Mouse (Mus musculus) limb, embryonic 13.5 days (tissue): Measurements from ENCODE around the gene Rbm19. TPM values are rescaled to one million over a fixed set of nuclear protein-coding genes. Genes with fewer than 3 reads are reported as not detected.

Experiments used
- ATAC-seq: fragments of 200-750 bp; cut with Nextera tagmentation; 2 replicates; pipeline ENCODE4 v1.8.0; 2017; ENCODE audit warnings: low read depth, moderate number of reproducible peaks, moderate TSS enrichment; ENCODE audit not compliant: low FRiP score
- H3K27ac ChIP-seq: fragments of 300-500 bp; sonication (generic); 2 replicates; pipeline ENCODE4 v1.5.1; 2015; ENCODE audit warnings: inconsistent platforms, mild to moderate bottlenecking, moderate library complexity
- H3K27me3 ChIP-seq: fragments of 300-500 bp; sonication (generic); 2 replicates; pipeline ENCODE4 v1.6.1; 2015; ENCODE audit warnings: mild to moderate bottlenecking, inconsistent platforms
- H3K36me3 ChIP-seq: fragments of 300-500 bp; sonication (generic); 2 replicates; pipeline ENCODE4 v1.6.1; 2015; ENCODE audit warnings: inconsistent platforms, mild to moderate bottlenecking, moderate library complexity
- H3K4me1 ChIP-seq: fragments of 300-500 bp; sonication (generic); 2 replicates; pipeline ENCODE4 v1.6.1; 2015; ENCODE audit warnings: inconsistent platforms
- H3K4me2 ChIP-seq: fragments of 300-500 bp; sonication (generic); replicated peaks from 2 replicates; pipeline ENCODE4 v1.6.1; 2015; ENCODE audit warnings: inconsistent platforms, mild to moderate bottlenecking, moderate library complexity
- H3K4me3 ChIP-seq: fragments of 300-500 bp; sonication (generic); 2 replicates; pipeline ENCODE4 v1.5.1; 2015; ENCODE audit warnings: moderate library complexity, mild to moderate bottlenecking, inconsistent platforms
- H3K9ac ChIP-seq: fragments of 300-500 bp; sonication (generic); 2 replicates; pipeline ENCODE4 v1.6.1; 2015; ENCODE audit warnings: mild to moderate bottlenecking, inconsistent platforms
- H3K9me3 ChIP-seq: fragments of 300-500 bp; sonication (generic); 2 replicates; pipeline ENCODE4 v1.6.1; 2016; ENCODE audit warnings: inconsistent platforms
- WGBS: fragments of 180-500 bp; shearing (Covaris S2); methylation state at CpG from one replicate; pipeline ENCODE4 v1.1.7; 2015; 5-methylcytosine and 5-hydroxymethylcytosine counted together
- polyA plus RNA-seq: library from polyadenylated mRNA; unstranded; fragments of >200 nt; fragmentation: Nextera tagmentation; extraction: Ambion mirVana; gene quantifications from 2 replicates; pipeline ENCODE4 v1.2.1, GENCODE M21; 2015

Rbm19 gene
- polyA plus RNA-seq, 1 experiment from 2014 or later: 28.2 TPM

GRCm38 (mm10) chr5:120221216-120221615 is 105.0 kb downstream of the Rbm19 start:
- no peak overlapping the region for H3K27ac ChIP-seq
- WGBS: 16% methylated on average over 4 of the region's 4 CpGs
- 0 out of 2 replicates have a peak, but pooled peaks cover 9% of the 10 kb centered on the region for H3K4me1 ChIP-seq
- no peaks in the 10 kb centered on the region for H3K9me3 ChIP-seq
- no peak for ATAC-seq
- H3K4me2 ChIP-seq: no peak overlapping the region
- H3K9ac ChIP-seq: 0 out of 2 replicates have a peak overlapping the region, but pooled peaks have one; percentile 9
- H3K36me3 ChIP-seq: no peaks in the 10 kb centered on the region
- peaks cover 33% of the 10 kb centered on the region for H3K27me3 ChIP-seq
- no peak overlapping the region for H3K4me3 ChIP-seq

DNA sequence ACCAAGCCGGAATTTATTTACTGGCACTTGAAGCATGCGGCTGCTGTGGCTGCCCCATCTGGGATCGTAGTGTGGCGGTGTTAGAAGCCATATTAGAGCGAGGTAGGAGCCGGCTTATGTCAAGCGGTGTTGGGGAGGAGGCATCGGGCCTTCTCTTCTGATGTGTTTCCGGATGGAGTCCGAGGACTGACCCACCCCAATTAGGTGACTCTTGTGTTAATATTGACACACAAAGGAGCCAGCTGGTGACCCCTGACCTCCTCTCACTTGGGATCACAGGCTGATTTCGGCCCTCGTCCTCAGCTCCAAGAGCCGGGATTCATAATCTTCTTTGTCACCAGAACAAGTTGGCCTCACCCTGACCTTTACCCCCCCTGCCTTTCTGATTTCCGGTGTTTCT is 109.1 kb downstream of the Rbm19 start:
- Histone ChIP-seq H3K9ac (no peak overlapping the region), H3K27ac (no peak overlapping the region), H3K4me1 (peaks cover 16% of the 10 kb centered on the region), H3K4me3 (no peak overlapping the region), H3K4me2 (no peak overlapping the region), H3K27me3 (peaks cover 48% of the 10 kb centered on the region), H3K9me3 (no peaks in the 10 kb centered on the region), H3K36me3 (no peaks in the 10 kb centered on the region)
- 34% methylated on average over 14 of the region's 14 CpGs for WGBS
- ATAC-seq: no peak

- peaks cover 53% of the 10 kb centered on the region for H3K27me3 ChIP-seq
- peaks cover 12% of the 10 kb centered on the region for H3K4me1 ChIP-seq
- no peaks in the 10 kb centered on the region for H3K36me3 ChIP-seq
- no peak for ATAC-seq
- 43% methylated on average over 20 of the region's 20 CpGs for WGBS
- no peaks in the 10 kb centered on the region for H3K9me3 ChIP-seq
- H3K27ac ChIP-seq: no peak overlapping the region
- H3K9ac ChIP-seq: no peak overlapping the region
- no peak overlapping the region for H3K4me3 ChIP-seq
- H3K4me2 ChIP-seq: no peak overlapping the region; the same call in 1 of the 2 replicates
Measured at GRCm38 (mm10) chr5:120228613-120229409, 112.5 kb downstream of the Rbm19 start.

- H3K9me3 ChIP-seq: no peaks in the 10 kb centered on the region
- WGBS: 5% methylated on average over 25 of the region's 25 CpGs
- no peaks in the 10 kb centered on the region for H3K36me3 ChIP-seq
- peaks cover 22% of the 10 kb centered on the region for H3K4me1 ChIP-seq
- H3K4me2 ChIP-seq: peak overlapping the region; percentile 56
- no peak overlapping the region for H3K27ac ChIP-seq
- H3K9ac ChIP-seq: no peak overlapping the region
- peak overlapping the region; percentile 14 for H3K4me3 ChIP-seq
- peaks cover 48% of the 10 kb centered on the region for H3K27me3 ChIP-seq
- no peak for ATAC-seq
Measured at GRCm38 (mm10) chr5:120231435-120232147, 115.3 kb downstream of the Rbm19 start.

GRCm38 (mm10) chr5:120235147-120235546 is 118.9 kb downstream of the Rbm19 start:
- ATAC-seq: no peak
- no peak overlapping the region for H3K9ac ChIP-seq
- WGBS: 55% methylated on average over 5 of the region's 5 CpGs
- no peaks in the 10 kb centered on the region for H3K36me3 ChIP-seq
- H3K27me3 ChIP-seq: peaks cover 44% of the 10 kb centered on the region
- H3K4me3 ChIP-seq: no peak overlapping the region
- H3K27ac ChIP-seq: no peak overlapping the region
- H3K4me1 ChIP-seq: peaks cover 15% of the 10 kb centered on the region
- H3K4me2 ChIP-seq: no peak overlapping the region
- H3K9me3 ChIP-seq: no peaks in the 10 kb centered on the region

DNA sequence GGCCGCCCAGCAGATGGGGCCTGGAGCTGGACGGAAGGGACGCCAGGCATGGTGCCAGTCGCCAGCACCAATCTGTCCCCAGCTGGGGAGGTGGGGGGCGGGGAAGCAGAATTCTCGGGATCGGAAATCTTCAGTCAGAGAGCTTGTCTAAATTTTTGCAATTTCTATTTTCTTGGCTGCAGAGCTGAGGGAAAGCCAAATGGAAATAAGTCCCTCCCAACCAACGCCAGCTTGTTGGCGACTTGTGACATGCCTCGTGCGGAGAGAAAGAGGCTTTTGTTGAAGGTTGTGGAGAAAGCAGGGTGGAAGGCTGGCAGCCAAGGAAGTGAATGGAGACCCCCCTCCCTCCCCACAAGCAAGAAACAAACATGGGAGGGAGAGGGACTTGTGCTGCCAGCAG is 119.3 kb downstream of the Rbm19 start:
- 78% methylated on average over 11 of the region's 11 CpGs for WGBS
- Histone ChIP-seq H3K27me3 (peaks cover 40% of the 10 kb centered on the region), H3K4me1 (peaks cover 15% of the 10 kb centered on the region), H3K9me3 (no peaks in the 10 kb centered on the region), H3K4me2 (no peak overlapping the region), H3K4me3 (no peak overlapping the region), H3K36me3 (no peaks in the 10 kb centered on the region), H3K9ac (no peak overlapping the region), H3K27ac (no peak overlapping the region)
- ATAC-seq: no peak

- Histone ChIP-seq H3K27me3 (peaks cover 52% of the 10 kb centered on the region), H3K36me3 (no peaks in the 10 kb centered on the region), H3K27ac (no peak overlapping the region), H3K9ac (no peak overlapping the region), H3K4me1 (peaks cover 9% of the 10 kb centered on the region; the same call in 1 of the 2 replicates), H3K4me3 (no peak overlapping the region), H3K4me2 (no peak overlapping the region), H3K9me3 (no peaks in the 10 kb centered on the region)
- 90% methylated on average over 7 of the region's 7 CpGs for WGBS
- ATAC-seq: no peak
Measured at GRCm38 (mm10) chr5:120240071-120240470, 123.8 kb downstream of the Rbm19 start.

- Histone ChIP-seq H3K4me2 (no peak overlapping the region), H3K27ac (no peak overlapping the region), H3K4me3 (no peak overlapping the region), H3K9ac (no peak overlapping the region), H3K9me3 (no peaks in the 10 kb centered on the region), H3K4me1 (no peaks in the 10 kb centered on the region), H3K36me3 (no peaks in the 10 kb centered on the region), H3K27me3 (peaks cover 78% of the 10 kb centered on the region)
- 37% methylated on average over 5 of the region's 5 CpGs for WGBS
- no peak for ATAC-seq
Measured at GRCm38 (mm10) chr5:120245336-120245735, 129.1 kb downstream of the Rbm19 start.
